Mouse (Mus musculus): ENCODE measurements around the gene Iffo1.
"Not testable (repeated sequence)": the region's sequence is repeated elsewhere in the genome, so short reads cannot be mapped to it uniquely, and the experiment has no call there.

Iffo1 gene

GRCm38 (mm10) chr6:125161971-125162370, 16.9 kb downstream of the Iffo1 start:
- DNase-seq, result peak; percentile 65 to 74

GRCm38 (mm10) chr6:125162615-125163305, 17.7 kb downstream of the Iffo1 start:
- not testable (repeated sequence) for DNase-seq

GRCm38 (mm10) chr6:125163801-125164657, 19.0 kb downstream of the Iffo1 start:
- DNase-seq, result no peak

GRCm38 (mm10) chr6:125164672-125165327, 19.8 kb downstream of the Iffo1 start:
- DNase-seq, result peak; percentile 56 to 69

GRCm38 (mm10) chr6:125165328-125165891, 20.4 kb downstream of the Iffo1 start:
- peak; percentile 98 for DNase-seq

- DNase-seq, result peak; percentile 81 to 90
Observed at GRCm38 (mm10) chr6:125166051-125166751, 21.2 kb downstream of the Iffo1 start, which contains the start of gene Gapdh. Gene Gapdh, minus strand, starts transcription at chr6:125166467.

GRCm38 (mm10) chr6:125166861-125167650, 22.0 kb downstream of the Iffo1 start:
- peak; percentile 57 to 58 for DNase-seq

- DNase-seq, result no peak
Observed at GRCm38 (mm10) chr6:125168086-125168485, 23.0 kb downstream of the Iffo1 start.

GRCm38 (mm10) chr6:125170194-125170593, 25.2 kb downstream of the Iffo1 start:
- no peak for DNase-seq

GRCm38 (mm10) chr6:125172474-125172873, 27.4 kb downstream of the Iffo1 start:
- DNase-seq, result no peak

GRCm38 (mm10) chr6:125173256-125173655, 28.2 kb downstream of the Iffo1 start:
- no peak for DNase-seq

GRCm38 (mm10) chr6:125175469-125175868, 30.4 kb downstream of the Iffo1 start:
- DNase-seq, result no peak

- no peak for DNase-seq
Observed at GRCm38 (mm10) chr6:125179601-125180000, 34.6 kb downstream of the Iffo1 start.

GRCm38 (mm10) chr6:125182133-125182532, 37.1 kb downstream of the Iffo1 start:
- no peak for DNase-seq

- DNase-seq, result no peak
Observed at GRCm38 (mm10) chr6:125186203-125186602, 41.2 kb downstream of the Iffo1 start.

- DNase-seq, result no peak
Observed at GRCm38 (mm10) chr6:125190816-125191215, 45.8 kb downstream of the Iffo1 start.

- DNase-seq, result peak; percentile 97 to 98
Observed at GRCm38 (mm10) chr6:125191332-125192015, 46.4 kb downstream of the Iffo1 start, which contains the start of the genes Ncapd2 and Mrpl51. Gene Ncapd2, minus strand, starts transcription at chr6:125191701. Gene Mrpl51, plus strand, starts transcription at chr6:125191801.

- DNase-seq, result peak; percentile 94 to 96
Observed at GRCm38 (mm10) chr6:125192016-125192714, 47.1 kb downstream of the Iffo1 start.

GRCm38 (mm10) chr6:125192841-125193240, 47.8 kb downstream of the Iffo1 start:
- no peak for DNase-seq

GRCm38 (mm10) chr6:125193390-125193789, 48.3 kb downstream of the Iffo1 start:
- no peak for DNase-seq
